Mouse (Mus musculus): Measurements from ENCODE around the gene Gtf2f2.
"Not testable (repeated sequence)": the region's sequence is repeated elsewhere in the genome, so short reads cannot be mapped to it uniquely, and the experiment has no call there.

The Gtf2f2 gene

DNA sequence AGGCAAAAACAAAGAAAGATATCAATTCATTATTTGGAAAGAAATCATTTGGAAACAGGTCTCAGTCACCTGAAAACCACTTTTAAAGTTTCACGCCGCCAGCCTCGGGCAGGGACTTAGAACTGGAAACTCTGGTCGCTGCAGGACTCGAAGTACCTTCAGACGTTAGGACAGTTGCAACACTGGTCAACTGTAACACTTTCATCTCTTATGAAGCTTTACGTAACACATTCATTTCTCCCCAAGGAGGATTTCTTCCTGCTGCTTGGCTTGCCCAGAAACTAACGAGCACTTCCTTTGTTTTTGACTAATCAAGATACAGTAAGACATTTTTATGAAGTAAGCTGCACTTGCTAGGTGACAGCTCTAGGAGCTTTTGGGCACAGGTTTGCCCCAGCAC lies 103.7 kb downstream of the Gtf2f2 start:
- DNase-seq = no peak

DNA sequence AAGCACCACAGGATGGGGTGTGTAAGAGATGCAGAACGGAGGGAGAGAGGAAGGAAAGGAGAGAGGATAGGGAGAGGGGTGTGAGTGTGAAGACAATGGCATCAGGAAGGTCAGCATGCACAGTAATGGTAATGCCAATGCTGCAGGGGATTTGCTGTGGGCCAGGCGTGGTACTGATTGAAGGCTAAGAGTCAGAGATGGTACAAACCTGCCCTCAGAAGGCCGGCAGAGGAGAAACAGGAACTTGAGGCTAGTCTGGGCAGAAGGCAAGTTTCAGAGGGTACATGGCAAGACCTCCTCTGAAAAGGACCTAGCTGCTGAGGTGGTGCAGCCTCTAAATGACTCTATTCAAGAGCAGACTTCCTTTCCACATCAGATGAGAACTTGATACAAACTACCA lies 105.7 kb downstream of the Gtf2f2 start:
- no peak for DNase-seq

GRCm38 (mm10) chr14:75903131-75903530 lies 107.5 kb downstream of the Gtf2f2 start:
- peak in 1 of 2 experiments; percentile 49 for DNase-seq

GRCm38 (mm10) chr14:75902013-75902412 lies 108.7 kb downstream of the Gtf2f2 start:
- no peak for DNase-seq

- DNase-seq = no peak
Observed at GRCm38 (mm10) chr14:75900793-75901499, 109.7 kb downstream of the Gtf2f2 start.

DNA sequence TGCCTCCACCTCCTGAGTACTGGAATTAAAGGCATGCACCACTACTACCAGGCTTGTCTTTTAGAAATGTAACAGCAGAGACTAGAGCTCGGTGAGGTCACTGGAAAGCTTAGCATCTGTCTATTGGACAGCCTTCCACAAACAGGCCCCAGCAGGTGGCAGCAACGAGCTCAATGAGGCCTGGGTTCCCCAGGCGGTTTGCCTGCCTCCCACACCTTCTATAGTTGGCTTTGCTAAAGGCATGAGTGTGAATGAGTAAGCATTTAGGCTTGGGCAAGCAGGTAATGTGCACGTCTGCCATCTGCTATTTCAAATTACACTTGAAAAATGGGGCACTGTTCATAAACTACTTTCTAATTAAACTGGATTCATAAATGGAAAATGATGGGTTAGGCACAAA lies 111.1 kb downstream of the Gtf2f2 start:
- peak; percentile 78 to 84 for DNase-seq

DNA sequence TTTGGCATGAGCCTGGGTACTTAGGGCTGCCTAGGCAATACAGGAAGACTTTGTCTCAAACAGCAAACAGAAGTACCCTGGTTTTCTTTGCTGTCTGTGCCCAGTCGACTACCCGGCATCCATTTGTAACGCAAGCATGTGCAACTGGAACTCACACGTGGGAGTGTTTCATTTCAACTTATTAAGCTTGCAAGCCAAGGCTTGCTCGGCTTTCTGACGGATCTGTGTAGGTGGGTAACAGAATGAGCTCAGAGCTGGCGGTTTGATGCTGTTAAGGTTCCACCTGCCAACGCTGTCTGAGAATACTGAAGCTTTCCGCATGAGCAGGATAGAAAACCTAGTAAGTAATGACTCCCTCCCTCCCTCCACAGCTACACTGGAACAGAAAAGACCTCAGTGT lies 118.5 kb downstream of the Gtf2f2 start:
- peak in 1 of 2 experiments; percentile 36 for DNase-seq

GRCm38 (mm10) chr14:75883873-75884272 lies 126.8 kb downstream of the Gtf2f2 start:
- DNase-seq = no peak

DNA sequence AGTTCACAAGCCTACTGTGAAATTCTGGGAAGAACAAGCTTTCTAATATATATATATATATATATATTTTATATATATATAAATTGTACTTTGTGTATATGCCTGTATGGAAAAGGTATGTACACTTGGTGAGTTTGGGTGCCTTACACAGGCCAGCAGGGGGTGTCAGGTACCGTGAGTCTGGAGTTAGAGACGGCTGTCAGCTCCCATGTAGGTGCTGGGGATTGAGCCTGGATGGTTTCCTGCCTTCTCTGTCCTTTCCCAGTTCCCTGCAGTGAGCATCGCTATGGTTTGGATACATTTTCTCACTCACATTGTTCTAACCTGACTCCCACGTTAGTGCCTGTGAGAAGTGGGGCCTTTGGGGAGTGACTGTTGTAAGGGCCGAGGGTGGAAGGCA lies 127.3 kb downstream of the Gtf2f2 start:
- DNase-seq = no peak

- DNase-seq = no peak
Observed at GRCm38 (mm10) chr14:75881856-75882255, 128.8 kb downstream of the Gtf2f2 start.

GRCm38 (mm10) chr14:75878980-75879379 lies 131.7 kb downstream of the Gtf2f2 start:
- DNase-seq = no peak

DNA sequence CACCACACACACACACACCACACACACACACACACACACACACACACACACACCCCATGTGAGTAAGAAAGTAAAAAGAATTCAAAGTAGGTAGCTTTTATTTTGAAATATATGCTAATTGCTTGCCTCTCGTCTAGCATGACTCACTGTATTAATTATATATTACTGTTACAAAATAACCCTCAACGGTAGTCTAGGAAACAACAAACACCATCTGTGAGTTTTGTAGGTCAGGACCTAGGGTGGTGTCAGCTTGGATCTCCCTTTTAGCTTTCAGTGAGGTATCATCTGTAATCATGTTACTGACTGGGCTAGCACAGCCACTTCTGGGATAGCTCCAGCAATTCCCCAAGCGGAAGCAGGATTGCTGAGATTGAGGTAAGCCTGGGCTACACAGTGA lies 133.4 kb downstream of the Gtf2f2 start:
- DNase-seq = no peak

DNA sequence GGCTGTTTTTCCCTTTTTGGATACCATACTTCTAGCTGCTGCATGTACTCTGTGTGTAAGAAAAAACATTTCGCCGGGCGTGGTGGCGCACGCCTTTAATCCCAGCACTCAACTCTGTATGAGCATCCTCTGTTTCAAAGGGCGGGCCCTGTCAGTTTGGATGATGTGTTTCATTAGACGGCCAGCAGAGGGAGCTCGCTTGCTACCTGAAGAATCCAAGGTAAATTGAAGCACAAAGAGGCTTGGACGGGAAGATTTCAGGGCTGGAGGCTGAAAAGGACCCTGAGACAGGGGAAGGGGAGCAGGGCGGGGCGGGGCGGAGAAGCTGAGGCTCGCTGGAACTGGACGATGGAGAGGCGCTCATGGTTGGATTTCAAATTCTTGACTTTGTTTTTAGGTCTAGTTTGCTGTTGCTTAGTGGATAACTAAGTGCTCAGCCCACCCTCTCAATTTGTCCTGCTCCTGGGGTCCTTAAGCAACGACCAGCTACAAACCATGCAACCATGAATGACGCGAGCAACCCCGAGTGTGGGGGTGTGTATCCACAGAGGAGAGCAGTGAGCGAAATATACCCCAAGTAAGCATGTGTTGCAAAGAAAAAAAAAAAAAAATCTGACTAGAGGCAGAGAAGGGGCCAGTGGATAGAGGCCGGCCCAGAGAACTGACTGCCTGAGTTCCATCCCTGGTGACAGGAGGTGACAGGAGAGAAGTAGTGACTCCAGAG lies 134.2 kb downstream of the Gtf2f2 start:
- peak; percentile 71 to 76 for DNase-seq

GRCm38 (mm10) chr14:75873612-75874011 lies 137.1 kb downstream of the Gtf2f2 start:
- peak; percentile 74 to 79 for DNase-seq

DNA sequence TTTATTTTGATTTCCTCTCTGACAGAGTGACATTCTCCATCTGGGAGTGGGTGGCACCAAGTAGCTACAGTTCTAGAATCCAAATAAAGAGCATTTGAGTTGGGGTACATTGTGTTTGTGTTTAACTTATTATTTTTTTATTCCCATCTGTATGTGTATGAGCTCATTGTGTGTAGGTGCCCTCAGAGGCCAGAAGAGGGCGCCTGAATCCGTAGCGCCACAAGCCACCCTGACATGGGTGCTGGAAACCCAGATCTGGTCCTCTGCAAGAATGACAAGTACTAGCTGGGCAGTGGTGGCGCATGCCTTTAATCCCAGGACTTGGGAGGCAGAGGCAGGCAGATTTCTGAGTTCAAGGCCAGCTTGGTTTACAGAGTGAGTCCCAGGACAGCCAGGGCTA lies 138.9 kb downstream of the Gtf2f2 start:
- no peak for DNase-seq

GRCm38 (mm10) chr14:75871111-75871510 lies 139.6 kb downstream of the Gtf2f2 start:
- DNase-seq = no peak

DNA sequence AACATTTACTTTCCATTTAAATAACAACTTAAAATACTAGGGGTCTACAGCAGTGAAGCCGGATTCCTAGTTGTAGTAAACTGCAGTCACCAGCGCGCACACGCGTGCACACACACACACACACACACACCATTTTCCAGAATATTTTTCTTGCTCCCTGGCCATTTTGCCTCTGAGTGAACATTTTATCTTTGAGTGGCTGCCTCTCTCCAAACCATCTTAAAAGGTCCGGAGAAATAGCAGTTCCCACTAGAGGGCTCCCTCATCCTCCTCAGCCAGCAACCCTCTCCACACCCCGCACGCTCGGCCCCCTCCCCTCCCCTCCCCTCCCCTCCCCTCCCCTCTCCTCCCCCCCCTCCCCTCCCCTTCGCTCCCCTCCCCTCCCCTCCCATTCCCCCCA lies 140.0 kb downstream of the Gtf2f2 start:
- peak in 1 of 2 experiments; percentile 52 for DNase-seq

DNA sequence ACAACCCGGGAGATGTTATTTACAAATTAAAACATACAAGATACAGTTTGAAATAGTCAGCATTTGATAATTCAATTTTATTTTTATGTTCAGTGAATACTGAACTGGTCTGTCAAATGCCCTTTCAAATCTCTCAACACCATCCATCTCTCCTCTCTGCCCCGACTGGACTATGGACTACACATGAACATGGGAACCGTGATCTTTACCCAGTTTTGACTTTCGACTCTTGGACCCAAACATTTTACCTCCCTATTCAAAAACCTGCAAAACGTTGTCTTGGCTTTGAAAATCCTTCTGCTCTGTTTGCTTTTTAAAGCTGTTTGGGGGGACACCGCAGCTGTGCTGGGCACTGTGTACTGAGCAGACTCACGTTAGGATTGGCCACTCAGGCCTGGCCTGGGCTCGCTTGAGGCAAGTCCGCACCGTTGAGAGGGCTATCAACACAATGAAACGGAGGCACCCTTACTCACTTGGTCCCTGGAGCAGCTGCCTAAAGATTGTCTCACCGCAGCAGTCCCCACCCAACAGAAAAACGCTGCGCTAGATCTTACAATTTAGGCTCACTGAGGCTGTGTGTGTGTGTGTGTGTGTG lies 140.8 kb downstream of the Gtf2f2 start:
- DNase-seq = no peak

DNA sequence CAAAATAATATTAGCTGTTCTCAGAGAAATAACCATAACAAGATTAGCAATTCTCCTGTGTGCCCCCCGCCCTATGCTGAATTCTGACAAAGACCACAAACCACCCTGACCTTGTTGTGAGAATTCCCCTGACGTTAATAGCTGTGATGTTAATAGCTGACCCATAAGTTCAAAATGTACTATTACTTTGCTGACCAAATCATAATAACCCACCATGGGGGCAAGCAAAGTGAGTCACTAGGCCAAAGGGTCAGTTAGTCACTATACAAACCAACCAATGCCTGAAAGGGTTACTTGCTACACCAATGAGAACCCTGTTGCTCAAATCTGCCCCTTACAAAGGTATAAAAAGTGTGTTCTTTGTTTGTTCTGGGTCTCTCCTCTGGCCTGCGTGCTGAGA lies 142.6 kb downstream of the Gtf2f2 start:
- not testable (repeated sequence) for DNase-seq

- peak; percentile 77 to 82 for DNase-seq
Observed at GRCm38 (mm10) chr14:75866706-75867333, 143.8 kb downstream of the Gtf2f2 start.

GRCm38 (mm10) chr14:75863549-75864409 lies 146.9 kb downstream of the Gtf2f2 start:
- peak; percentile 82 to 89 for DNase-seq

- no peak for DNase-seq
Observed at GRCm38 (mm10) chr14:75862701-75863100, 148.0 kb downstream of the Gtf2f2 start.
